24 mouse cellular contexts compared by ENCODE assay signal in genomic region chr8:88624276-88624675, GRCm38 (mm10). TPM values are rescaled to one million over a fixed set of nuclear protein-coding genes. Genes with fewer than 3 reads are reported as not detected.
"Had no signal": no experiment of that assay in that cellular context is flagged by ENCODE, and none has a peak within 500 bp of the region (broad histone marks: within the 10 kb centered on the region; RNA-seq: fewer than 3 reads in every experiment).

No protein-coding gene starts in this region.

- DNase-seq: gastrocnemius, postnatal 14 days; gastrocnemius, postnatal 36 days; heart, adult 11 months; heart, adult 2 months; heart, postnatal 14 days; heart, postnatal 36 days; kidney, adult 11 months; kidney, adult 2 months; kidney, adult 9 months; kidney, postnatal 14 days; kidney, postnatal 36 days; layer of hippocampus, adult 9-11 months; layer of hippocampus, postnatal 36 days had no signal

- H3K4me3 ChIP-seq: heart, adult 2 months; heart, embryonic 13.5 days; heart, embryonic 15.5 days; hindbrain, embryonic 13.5 days; hindbrain, embryonic 15.5 days; kidney, embryonic 15.5 days; limb, embryonic 13.5 days; limb, embryonic 15.5 days; liver, embryonic 12.5 days had no signal

- H3K27ac ChIP-seq: heart, adult 2 months; heart, embryonic 13.5 days; heart, embryonic 15.5 days; hindbrain, embryonic 13.5 days; hindbrain, embryonic 15.5 days; hindbrain, postnatal 0 days; kidney, embryonic 15.5 days; kidney, postnatal 0 days; limb, embryonic 13.5 days; limb, embryonic 15.5 days; liver, embryonic 12.5 days; liver, embryonic 14.5 days had no signal

- H3K4me1 ChIP-seq: liver, embryonic 12.5 days had no signal

RNA-seq across cellular contexts. Expression of gene Nod2, which starts 22.8 kb away (rescaled TPM):
- polyA plus RNA-seq: hindbrain, embryonic 15.5 days had no signal
